In genomic region chr2:22962970-22963369, GRCm38 (mm10) we compare ENCODE assay signal across 24 mouse cellular contexts.
"Had no signal": no experiment of that assay in that cellular context is flagged by ENCODE, and none has a peak within 500 bp of the region (broad histone marks: within the 10 kb centered on the region; RNA-seq: fewer than 3 reads in every experiment).

No protein-coding gene starts in this region.

- DNase-seq: gastrocnemius, adult 2 months; gastrocnemius, postnatal 10 days; gastrocnemius, postnatal 25 days; heart, adult 18-20 months; heart, postnatal 10 days; heart, postnatal 4 days; kidney, adult 18-20 months; kidney, adult 8-10 months; kidney, postnatal 10 days; kidney, postnatal 25 days; kidney, postnatal 4 days; liver; liver, embryonic 13.5 days had no signal

- H3K4me3 ChIP-seq: gastrocnemius, adult 2 months; heart, embryonic 10.5 days; heart, embryonic 12.5 days; hindbrain, embryonic 10.5 days; hindbrain, embryonic 13.5 days; hindbrain, embryonic 15.5 days; intestine, embryonic 15.5 days; left cerebral cortex, adult 2 months; limb, embryonic 10.5 days; limb, embryonic 12.5 days; liver, embryonic 13.5 days had no signal

- ATAC-seq: hindbrain, postnatal 0 days; intestine, embryonic 15.5 days; intestine, postnatal 0 days had no signal

- H3K27ac ChIP-seq: gastrocnemius, adult 2 months; heart, embryonic 10.5 days; hindbrain, embryonic 10.5 days; hindbrain, embryonic 13.5 days; hindbrain, embryonic 15.5 days; hindbrain, postnatal 0 days; intestine, embryonic 15.5 days; left cerebral cortex, adult 2 months; limb, embryonic 10.5 days; limb, embryonic 12.5 days; liver, embryonic 13.5 days had no signal
